Mouse (Mus musculus): ENCODE measurements around the gene Exoc2. TPM values are rescaled to one million over a fixed set of nuclear protein-coding genes. Genes with fewer than 3 reads are reported as not detected.
A peak's percentile ranks its signal among the peaks of the same experiment; 100 is the strongest.

The Exoc2 gene
- total and polyA plus RNA-seq, 3 experiments: 22.1 to 26.0 TPM; not detected in 1

- Histone ChIP-seq H3K9ac (ENCODE audit: control insufficient read depth, low read depth, low read length, poor library complexity, severe bottlenecking) (no peak overlapping the region), H3K36me3 (ENCODE audit: control insufficient read depth in 1 of 2, insufficient read depth in 2 of 2, low read length in 2 of 2) (peaks cover 3 to 9% of the 10 kb centered on the region in 2 experiments; a peak in 3 of 4 replicates), H3K4me3 (ENCODE audit: control insufficient read depth in 1 of 2, insufficient read depth in 1 of 2, low read depth in 2 of 2, low read length in 2 of 2) (no peak overlapping the region), H3K4me1 (ENCODE audit: control insufficient read depth in 1 of 2, insufficient read depth in 2 of 2, low read length in 2 of 2) (no peaks in the 10 kb centered on the region; a peak in 1 of 4 replicates), H3K79me2 (ENCODE audit: control insufficient read depth, insufficient read depth, low read length, poor library complexity) (no peaks in the 10 kb centered on the region), H3K27ac (ENCODE audit: control insufficient read depth, low read depth, low read length) (no peak overlapping the region), H3K9me3 (replicated peaks; ENCODE audit: insufficient read depth, low read length) (no peaks in the 10 kb centered on the region), H3K27me3 (ENCODE audit: control insufficient read depth in 1 of 2, insufficient read depth in 2 of 2, low read length in 2 of 2) (no peaks in the 10 kb centered on the region)
- TF ChIP-seq UBTF (IDR thresholded peaks at IDR 0.05; ENCODE audit: borderline replicate concordance, insufficient read depth, low read depth, low read length): no peak
- TF ChIP-seq MYC (IDR thresholded peaks at IDR 0.05; ENCODE audit: low read depth, low read length): no peak
- no peak for TF ChIP-seq MAZ (IDR thresholded peaks at IDR 0.05; ENCODE audit: low read depth, low read length)
- TF ChIP-seq KAT2A (conservative IDR thresholded peaks at IDR 0.05; ENCODE audit: low read depth, low read length): no peak
- no peak for TF ChIP-seq SIN3A (IDR thresholded peaks at IDR 0.05; ENCODE audit: low read length)
- TF ChIP-seq USF2 (IDR thresholded peaks at IDR 0.05; ENCODE audit: borderline replicate concordance in 1 of 2, insufficient read depth in 1 of 2, low read depth in 1 of 2, low read length in 2 of 2): no peak
- TF ChIP-seq JUND (IDR thresholded peaks at IDR 0.05; ENCODE audit: low read depth, low read length): no peak
- TF ChIP-seq POLR2AphosphoS2 (IDR thresholded peaks at IDR 0.05; ENCODE audit: low read length): no peak
- no peak for TF ChIP-seq EP300 (IDR thresholded peaks at IDR 0.05; ENCODE audit: low read depth in 1 of 2, low read length in 2 of 2)
- TF ChIP-seq NELFE (IDR thresholded peaks at IDR 0.05; ENCODE audit: low read depth, low read length): no peak
- TF ChIP-seq RAD21 (IDR thresholded peaks at IDR 0.05; ENCODE audit: low read depth, low read length): no peak
- no peak for TF ChIP-seq TBP (IDR thresholded peaks at IDR 0.05; ENCODE audit: low read depth, low read length)
- no peak for TF ChIP-seq ELF1 (IDR thresholded peaks at IDR 0.05; ENCODE audit: low read depth, low read length)
- no peak for TF ChIP-seq ZMIZ1 (IDR thresholded peaks at IDR 0.05; ENCODE audit: low read depth, low read length)
- TF ChIP-seq E2F4 (IDR thresholded peaks at IDR 0.05; ENCODE audit: borderline replicate concordance, low read depth, low read length): no peak
- TF ChIP-seq TAL1 (IDR thresholded peaks at IDR 0.05; ENCODE audit: low read length): no peak
- no peak for TF ChIP-seq TCF12 (IDR thresholded peaks at IDR 0.05; ENCODE audit: low read depth, low read length)
- TF ChIP-seq POLR2A (IDR thresholded peaks at IDR 0.05; ENCODE audit: control insufficient read depth in 1 of 2, insufficient read depth in 1 of 2, low read depth in 1 of 2, low read length in 2 of 2, poor library complexity in 1 of 2): no peak
- TF ChIP-seq POLR2AphosphoS5 (IDR thresholded peaks at IDR 0.05; ENCODE audit: borderline replicate concordance, low read depth, low read length): no peak
- no peak for DNase-seq (ENCODE audit: low read depth, low spot score)
Measured at GRCm38 (mm10) chr13:30932972-30933371, 40.9 kb downstream of the Exoc2 start.

GRCm38 (mm10) chr13:30931613-30932012 is 42.3 kb downstream of the Exoc2 start:
- Histone ChIP-seq H3K4me1 (ENCODE audit: control insufficient read depth in 1 of 2, insufficient read depth in 2 of 2, low read length in 2 of 2) (no peaks in the 10 kb centered on the region; a peak in 1 of 4 replicates), H3K79me2 (ENCODE audit: control insufficient read depth, insufficient read depth, low read length, poor library complexity) (no peaks in the 10 kb centered on the region), H3K9ac (ENCODE audit: control insufficient read depth, low read depth, low read length, poor library complexity, severe bottlenecking) (no peak overlapping the region), H3K27me3 (ENCODE audit: control insufficient read depth in 1 of 2, insufficient read depth in 2 of 2, low read length in 2 of 2) (no peaks in the 10 kb centered on the region), H3K4me3 (ENCODE audit: control insufficient read depth in 1 of 2, insufficient read depth in 1 of 2, low read depth in 2 of 2, low read length in 2 of 2) (no peak overlapping the region), H3K9me3 (replicated peaks; ENCODE audit: insufficient read depth, low read length) (no peaks in the 10 kb centered on the region), H3K36me3 (ENCODE audit: control insufficient read depth in 1 of 2, insufficient read depth in 2 of 2, low read length in 2 of 2) (peaks cover 5 to 9% of the 10 kb centered on the region in 2 experiments), H3K27ac (ENCODE audit: control insufficient read depth, low read depth, low read length) (no peak overlapping the region)
- DNase-seq (ENCODE audit: low read depth, low spot score): peak; percentile 54
- no peak for TF ChIP-seq POLR2AphosphoS5 (IDR thresholded peaks at IDR 0.05; ENCODE audit: borderline replicate concordance, low read depth, low read length)
- no peak for TF ChIP-seq JUND (IDR thresholded peaks at IDR 0.05; ENCODE audit: low read depth, low read length)
- no peak for TF ChIP-seq ELF1 (IDR thresholded peaks at IDR 0.05; ENCODE audit: low read depth, low read length)
- no peak for TF ChIP-seq MAFK (IDR thresholded peaks at IDR 0.05; ENCODE audit: borderline replicate concordance, low read depth, low read length)
- no peak for TF ChIP-seq NRF1 (IDR thresholded peaks at IDR 0.05; ENCODE audit: insufficient read depth, low read depth, low read length, poor library complexity, severe bottlenecking)
- no peak for TF ChIP-seq SMC3 (IDR thresholded peaks at IDR 0.05; ENCODE audit: low read depth, low read length)
- no peak for TF ChIP-seq UBTF (IDR thresholded peaks at IDR 0.05; ENCODE audit: borderline replicate concordance, insufficient read depth, low read depth, low read length)
- TF ChIP-seq USF1 (IDR thresholded peaks at IDR 0.05; ENCODE audit: low read depth, low read length): no peak
- TF ChIP-seq ZC3H11A (IDR thresholded peaks at IDR 0.05; ENCODE audit: low read depth, low read length): no peak
- no peak for TF ChIP-seq ZMIZ1 (IDR thresholded peaks at IDR 0.05; ENCODE audit: low read depth, low read length)
- TF ChIP-seq NELFE (IDR thresholded peaks at IDR 0.05; ENCODE audit: low read depth, low read length): no peak
